Mouse (Mus musculus): ENCODE results near the gene Gpr152. TPM values are rescaled to one million over a fixed set of nuclear protein-coding genes. Genes with fewer than 3 reads are reported as not detected.
"Not testable (repeated sequence)": the region's sequence is repeated elsewhere in the genome, so short reads cannot be mapped to it uniquely, and the experiment has no call there.

Gene Gpr152
- total RNA-seq, 2 experiments from 2014 or later = not detected

DNA sequence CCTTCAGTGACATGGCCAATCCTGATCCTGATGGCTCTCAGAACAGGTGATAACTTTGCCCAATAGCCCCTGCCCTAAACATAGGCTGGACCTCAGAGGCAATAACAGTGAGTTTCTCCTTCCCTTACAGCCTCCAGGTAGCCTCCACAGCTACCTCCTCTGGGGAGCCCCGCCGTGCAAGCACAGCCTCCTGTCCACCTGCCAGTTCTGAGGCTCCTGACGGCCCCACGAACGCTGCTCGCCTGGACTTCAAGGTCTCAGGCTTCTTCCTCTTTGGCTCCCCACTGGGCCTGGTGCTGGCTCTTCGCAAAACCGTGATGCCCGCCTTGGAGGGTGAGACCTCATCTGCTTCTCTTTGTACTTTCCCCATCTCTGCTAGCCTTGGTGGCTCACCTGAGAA lies 31.1 kb upstream of the Gpr152 start:
- intact Hi-C loops (cut with DNase I) = no loop called here
- no peak for DNase-seq

DNA sequence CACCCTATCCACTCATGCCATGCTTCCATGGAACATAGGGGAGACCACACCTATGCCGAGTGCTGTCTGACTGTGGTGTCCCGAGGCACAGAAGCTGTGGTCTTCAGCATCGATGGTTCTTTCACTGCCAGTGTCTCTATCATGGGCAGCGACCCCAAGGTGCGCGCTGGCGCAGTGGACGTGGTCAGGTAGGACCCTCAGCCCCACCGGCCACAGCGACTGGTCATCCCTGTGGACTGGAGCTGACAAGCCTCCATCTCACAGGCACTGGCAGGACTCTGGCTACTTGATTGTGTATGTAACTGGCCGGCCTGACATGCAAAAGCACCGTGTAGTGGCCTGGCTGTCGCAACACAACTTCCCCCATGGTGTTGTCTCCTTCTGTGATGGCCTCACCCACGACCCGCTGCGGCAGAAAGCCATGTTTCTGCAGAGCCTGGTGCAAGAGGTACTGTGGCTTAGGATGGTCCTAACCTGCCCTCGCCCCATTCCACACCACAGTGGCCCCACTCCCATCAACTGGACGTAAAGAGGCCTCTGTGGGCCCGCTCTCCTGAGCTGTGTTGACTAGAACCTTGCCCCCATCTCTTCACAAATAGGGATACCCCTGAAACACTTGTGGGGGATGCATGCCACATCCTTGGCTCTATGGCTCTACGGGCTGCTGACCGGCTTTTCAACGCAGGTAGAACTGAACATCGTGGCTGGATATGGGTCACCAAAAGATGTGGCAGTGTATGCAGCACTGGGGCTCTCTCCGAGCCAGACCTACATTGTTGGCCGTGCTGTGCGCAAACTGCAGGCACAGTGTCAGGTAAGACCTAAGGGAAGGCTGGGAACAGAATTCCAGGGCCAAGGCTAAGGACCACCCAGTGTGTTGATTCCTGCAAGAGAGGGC lies 27.3 kb upstream of the Gpr152 start:
- intact Hi-C loops (cut with DNase I) = no loop called here
- no peak for DNase-seq

GRCm38 (mm10) chr19:4113186-4113805 lies 26.3 kb upstream of the Gpr152 start:
- peak; percentile 88 for DNase-seq
- intact Hi-C loops (cut with DNase I) = no loop called here

- intact Hi-C loops (cut with DNase I) = no loop called here
- DNase-seq = no peak
Observed at GRCm38 (mm10) chr19:4113806-4114230, 25.8 kb upstream of the Gpr152 start.

DNA sequence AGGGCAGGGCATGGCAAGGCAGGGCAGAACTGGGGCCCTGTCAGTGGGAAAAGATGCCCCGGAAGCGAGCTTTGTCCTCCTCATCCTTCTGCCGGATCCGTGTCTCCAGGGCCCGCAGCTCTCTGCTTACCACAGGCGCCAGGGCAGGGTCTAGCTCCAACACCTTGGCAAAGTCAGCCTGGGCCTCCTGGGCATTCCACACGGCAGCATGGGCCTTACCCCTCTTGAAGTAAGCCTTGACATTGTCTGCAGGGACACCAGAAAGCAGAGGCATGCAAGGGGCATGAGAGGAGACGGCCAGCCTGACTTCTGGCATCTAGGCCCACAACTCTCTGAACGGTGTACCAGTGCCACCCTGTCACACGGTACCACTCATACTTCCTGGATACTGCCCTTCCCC lies 25.0 kb upstream of the Gpr152 start:
- no peak for DNase-seq
- intact Hi-C loops (cut with DNase I) = no loop called here

- no peak for DNase-seq
- intact Hi-C loops (cut with DNase I) = no loop called here
Observed at GRCm38 (mm10) chr19:4115144-4115543, 24.4 kb upstream of the Gpr152 start.

DNA sequence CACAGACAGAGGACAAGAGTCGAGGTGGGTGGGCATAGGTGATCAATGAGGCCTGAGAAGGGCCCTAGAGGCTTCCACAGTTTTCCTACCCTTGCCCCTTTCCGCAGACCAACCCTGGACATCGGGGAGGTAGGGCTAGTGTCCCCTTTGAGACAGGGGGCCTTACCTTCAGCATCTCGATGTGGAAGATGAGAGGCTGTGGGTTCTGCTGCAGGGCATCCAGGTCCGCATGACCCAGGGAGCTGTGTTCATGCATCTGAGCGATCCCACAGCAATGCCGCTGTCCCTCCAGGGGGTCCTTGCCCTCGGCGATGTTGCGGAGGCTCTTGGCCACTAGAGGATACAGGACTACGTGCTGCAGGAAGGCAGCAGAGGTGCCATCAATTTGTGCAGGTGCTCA lies 23.8 kb upstream of the Gpr152 start:
- intact Hi-C loops (cut with DNase I) = no loop called here
- DNase-seq = no peak

DNA sequence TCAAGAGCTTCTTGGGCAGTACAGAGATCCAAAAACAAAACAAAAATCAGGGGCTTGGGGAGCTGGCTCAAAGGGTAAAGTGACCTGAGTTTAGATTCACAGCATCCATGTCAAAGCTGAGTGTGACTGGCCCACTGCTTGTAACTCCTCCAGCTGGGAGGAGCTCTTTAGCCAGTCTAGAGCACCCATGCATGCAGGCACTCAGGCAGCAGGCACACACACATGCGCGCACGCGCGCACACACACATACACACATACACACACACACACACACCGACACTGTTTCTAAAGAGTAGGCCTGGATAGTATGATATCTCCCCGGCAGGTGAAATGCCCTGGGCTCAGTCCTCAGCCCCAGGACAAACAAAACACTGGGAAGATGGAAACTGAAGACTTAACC lies 22.6 kb upstream of the Gpr152 start:
- intact Hi-C loops (cut with DNase I) = no loop called here
- DNase-seq = no peak

- no peak for DNase-seq
- intact Hi-C loops (cut with DNase I) = no loop called here
Observed at GRCm38 (mm10) chr19:4118350-4118749, 21.2 kb upstream of the Gpr152 start.

DNA sequence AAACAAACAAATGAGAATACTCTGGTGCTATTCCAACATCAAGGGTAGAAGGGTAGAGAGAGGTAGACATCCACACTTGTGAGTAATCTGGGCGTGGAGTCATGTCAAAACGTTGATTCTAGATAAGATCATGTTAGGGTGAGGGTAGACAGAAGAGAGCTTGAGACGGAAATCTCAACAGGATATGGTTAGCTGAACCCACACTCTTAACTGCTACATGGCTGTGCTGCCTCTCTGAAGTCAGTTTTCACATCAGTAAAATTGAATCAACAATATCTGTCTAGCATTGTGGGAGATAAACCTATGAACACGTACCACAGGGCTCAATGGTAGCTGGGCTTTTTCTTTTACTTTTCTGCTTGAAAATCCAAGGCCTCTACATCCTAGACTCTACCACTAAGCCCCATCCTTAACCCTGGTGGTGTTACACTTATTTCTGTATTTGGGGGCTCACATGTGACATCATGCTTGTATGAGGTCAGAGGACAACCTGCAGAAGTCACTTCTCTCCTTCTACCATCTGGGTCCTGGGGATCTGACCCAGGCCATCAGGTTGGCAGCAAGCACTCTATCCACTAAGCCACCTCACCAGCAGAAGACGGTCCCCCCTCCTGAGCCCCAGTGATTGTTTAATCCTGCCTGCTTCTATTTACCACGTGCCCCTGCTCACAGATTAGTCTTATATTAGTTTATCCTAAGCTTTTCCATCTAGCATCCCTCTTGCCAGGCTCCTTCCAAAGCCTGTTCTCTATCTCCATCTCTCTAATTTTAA lies 19.7 kb upstream of the Gpr152 start:
- intact Hi-C loops (cut with DNase I) = no loop called here
- DNase-seq = no peak

DNA sequence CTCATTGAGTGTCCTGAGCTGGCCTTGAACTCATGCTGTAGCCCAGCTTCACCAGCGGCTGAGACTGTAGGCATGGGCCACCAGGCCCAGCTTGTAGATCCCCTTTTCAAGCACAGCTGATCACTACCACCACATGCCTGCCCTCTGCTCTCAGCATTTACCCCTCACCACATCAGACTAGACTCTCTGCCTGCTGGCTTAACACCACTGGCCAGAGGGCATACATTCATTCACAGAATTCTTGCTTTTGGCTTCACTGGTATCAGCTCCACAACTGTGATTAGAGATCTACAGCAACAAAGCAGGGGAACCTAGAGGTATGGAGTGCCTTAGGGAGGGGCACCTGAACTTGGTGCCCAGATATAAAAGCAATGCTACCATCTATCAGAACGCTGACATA lies 19.1 kb upstream of the Gpr152 start:
- intact Hi-C loops (cut with DNase I) = no loop called here

GRCm38 (mm10) chr19:4121097-4121805 lies 18.3 kb upstream of the Gpr152 start:
- DNase-seq = peak; percentile 98
- intact Hi-C loops (cut with DNase I) = no loop called here

More for the DNA sequence above, 19.1 kb upstream of the Gpr152 start:
- no peak for DNase-seq

DNA sequence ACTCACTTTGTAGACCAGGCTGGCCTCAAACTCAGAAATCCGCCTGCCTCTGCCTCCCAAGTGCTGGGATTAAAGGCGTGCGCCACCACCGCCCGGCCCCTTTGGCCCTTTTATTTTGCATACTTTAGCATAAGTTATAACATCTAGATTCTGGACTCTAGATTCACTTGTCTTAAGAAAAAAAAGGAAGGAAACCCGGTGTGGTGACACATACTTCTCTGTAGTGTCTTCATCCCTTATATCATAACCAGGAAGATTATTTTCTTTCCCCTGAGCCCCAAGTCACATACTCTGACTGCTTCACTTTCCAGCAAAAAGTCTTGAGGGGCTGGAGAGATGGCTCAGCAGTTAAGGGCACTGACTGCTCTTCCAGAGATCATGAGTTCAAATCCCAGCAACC lies 17.7 kb upstream of the Gpr152 start:
- intact Hi-C loops (cut with DNase I) = not testable (repeated sequence)

GRCm38 (mm10) chr19:4122411-4123370 lies 16.9 kb upstream of the Gpr152 start:
- DNase-seq = no peak
- intact Hi-C loops (cut with DNase I) = no loop called here

More for the DNA sequence above, 17.7 kb upstream of the Gpr152 start:
- not testable (repeated sequence) for DNase-seq

DNA sequence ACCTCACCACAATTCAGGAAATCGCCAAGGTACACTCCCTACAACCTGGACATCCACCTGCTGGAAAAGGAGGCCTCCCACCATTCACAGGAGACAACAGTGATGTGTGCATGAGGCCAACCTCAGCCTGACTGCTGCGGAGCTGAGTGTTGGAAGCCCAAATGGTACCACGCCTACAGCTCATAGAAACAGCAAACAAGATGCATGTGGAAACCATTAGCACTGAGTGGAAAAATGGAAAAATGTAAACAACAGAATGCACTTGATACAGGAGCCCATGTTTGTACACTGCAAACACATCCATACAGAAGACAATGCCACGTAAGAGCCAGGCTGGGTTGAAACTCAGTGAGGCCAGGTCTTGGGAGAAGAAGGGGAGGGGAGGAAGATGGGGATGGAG lies 15.2 kb upstream of the Gpr152 start:
- DNase-seq = no peak
- intact Hi-C loops (cut with DNase I) = no loop called here

DNA sequence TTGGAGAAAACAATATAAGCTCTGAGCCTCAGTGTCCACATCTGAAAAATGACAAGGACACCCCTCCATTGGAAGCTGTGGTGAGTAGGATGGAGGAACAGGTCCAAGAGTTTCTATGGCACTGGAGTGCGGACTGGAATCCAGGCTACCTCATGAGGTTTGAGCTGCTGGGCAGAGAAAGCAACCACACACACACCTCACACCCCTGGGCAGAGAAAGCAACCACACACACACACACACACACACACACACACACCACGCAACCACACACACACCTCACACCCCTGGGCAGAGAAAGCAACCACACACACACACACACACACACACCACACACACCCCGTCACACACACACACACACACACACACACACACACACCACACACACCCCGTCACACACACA lies 14.3 kb upstream of the Gpr152 start:
- intact Hi-C loops (cut with DNase I); DNase-seq: not testable (repeated sequence)

DNA sequence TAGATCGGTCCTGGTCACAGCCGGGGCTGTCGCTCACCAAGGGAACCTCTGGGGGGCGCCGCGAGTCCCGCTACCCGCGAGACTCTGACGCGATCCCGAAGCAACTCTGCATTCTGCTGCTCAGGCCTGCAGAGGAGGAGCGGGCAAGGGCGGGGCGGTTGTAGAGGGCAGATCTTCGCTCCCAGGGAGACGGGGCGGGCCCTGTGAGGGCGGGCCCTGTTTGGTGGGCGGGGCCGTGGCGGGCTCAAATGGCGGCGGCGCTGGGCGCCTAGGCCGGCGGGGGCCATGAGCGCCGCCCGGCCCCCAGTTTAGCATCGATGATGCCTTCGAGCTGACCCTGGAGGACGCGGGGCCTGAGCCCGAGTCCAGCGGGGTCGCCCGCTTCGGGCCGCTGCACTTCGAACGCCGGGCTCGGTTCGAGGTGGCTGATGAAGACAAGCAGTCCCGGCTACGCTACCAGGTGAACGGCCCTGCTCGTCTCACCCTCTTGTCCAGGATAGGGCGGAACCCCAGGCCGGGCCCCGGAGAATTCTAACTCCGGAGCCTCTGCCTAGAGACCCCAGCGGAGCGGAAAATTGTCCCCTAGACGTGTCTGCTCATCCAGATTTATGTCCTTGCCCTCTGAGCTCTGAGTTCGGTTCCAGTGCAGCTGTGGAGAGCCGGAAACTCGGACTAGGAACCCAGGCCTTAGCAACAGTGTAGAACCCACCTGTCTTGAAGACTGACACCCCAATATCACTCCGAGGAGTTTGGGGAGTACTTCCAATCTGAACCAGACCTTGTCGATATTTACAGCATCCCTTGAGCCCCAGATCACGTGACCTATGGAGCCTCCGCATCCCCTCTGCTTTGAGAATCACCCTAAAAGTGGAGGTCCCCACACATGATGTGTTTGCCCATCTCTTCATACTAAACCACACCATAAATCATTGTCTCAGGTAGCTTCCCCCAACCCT lies 13.6 kb upstream of the Gpr152 start, which contains the start of gene Aip:
Gene Aip, minus strand, starts transcription at position 118 of the 956 bp plus-strand sequence.
- intact Hi-C loops (cut with DNase I) = no loop called here

DNA sequence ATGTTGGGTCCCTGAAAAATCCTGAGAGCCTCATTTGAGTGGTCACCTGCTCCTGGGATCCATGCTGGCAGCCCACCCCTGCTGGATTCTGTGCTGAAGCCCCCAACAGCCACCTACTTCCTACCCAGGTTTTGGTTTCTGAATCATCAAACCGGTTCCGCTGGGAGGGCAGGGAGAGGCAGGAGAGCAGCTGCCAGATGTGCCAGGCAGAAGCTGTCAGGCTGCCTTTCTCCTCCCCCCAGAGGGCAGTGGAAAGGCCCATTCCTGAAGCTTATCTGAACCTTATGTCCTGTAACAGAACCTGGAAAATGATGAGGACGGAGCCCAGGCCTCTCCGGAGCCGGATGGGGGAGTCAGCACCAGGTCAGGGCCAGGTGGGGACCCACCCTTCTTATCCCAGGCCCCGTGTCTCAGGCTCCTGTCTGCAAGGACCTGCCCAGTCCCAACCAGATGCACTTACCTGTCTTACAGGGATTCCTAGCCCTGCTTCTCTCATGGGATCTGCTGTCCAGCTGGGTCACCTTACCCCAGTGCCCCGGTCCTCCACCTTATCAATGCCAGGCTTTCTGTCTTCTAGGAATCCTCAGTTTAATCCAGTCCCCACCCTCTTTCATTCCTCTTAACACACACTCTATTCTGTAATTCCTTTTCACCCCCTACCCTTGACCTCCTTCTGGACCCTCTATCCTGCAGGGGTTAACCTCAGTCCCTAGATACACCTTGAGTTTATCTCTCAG lies 12.7 kb upstream of the Gpr152 start:
- intact Hi-C loops (cut with DNase I) = no loop called here
- no peak for DNase-seq

More for the DNA sequence above, 13.6 kb upstream of the Gpr152 start, which contains the start of gene Aip:
- peak; percentile 99 for DNase-seq

Data from left cerebral cortex, postnatal 4 days (tissue).